Mouse (Mus musculus) liver, postnatal 0 days (tissue): ENCODE measurements around the gene Olfr1341.

Experiments used
- CTCF ChIP-seq: sonication (generic); IDR thresholded peaks from 2 replicates; pipeline ENCODE4 v1.5.1; 2016; ENCODE audit warnings: antibody characterized with exemption, low read depth
- EP300 ChIP-seq: IDR thresholded peaks from 2 replicates; pipeline ENCODE4 v1.6.1; 2016; ENCODE audit warnings: antibody characterized with exemption, low read depth, mild to moderate bottlenecking

DNA sequence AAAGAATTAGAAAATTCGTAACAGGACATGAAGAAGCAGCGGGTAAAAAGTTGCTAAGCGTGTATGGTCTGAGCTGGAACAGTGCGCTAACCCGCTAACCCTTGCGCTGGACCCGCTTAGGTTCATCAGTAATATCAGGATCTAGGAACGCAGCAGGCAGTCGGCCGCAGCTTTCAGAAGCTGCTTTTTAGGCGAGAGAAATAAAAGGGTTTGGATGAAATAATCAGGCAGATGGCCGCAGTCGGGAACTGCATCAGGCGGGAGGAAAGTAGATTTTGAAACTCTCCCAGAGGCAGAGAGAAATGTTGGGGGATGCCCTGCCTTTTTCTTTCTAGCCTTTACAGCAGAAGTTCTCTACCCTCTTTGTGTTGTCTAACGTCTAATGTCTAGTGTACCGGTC is 38.6 kb downstream of the Olfr1341 start:
- TF ChIP-seq CTCF (no peak), EP300 (no peak)
